Mouse (Mus musculus) liver, adult 2 months (tissue): Measurements from ENCODE around the gene Aldh5a1. TPM values are rescaled to one million over a fixed set of nuclear protein-coding genes. Genes with fewer than 3 reads are reported as not detected.

Experiments
- DNase-seq: peaks from one replicate; pipeline ENCODE4 v3.0.0-alpha.2; 2011; ENCODE audit warnings: low read depth, low spot score; ENCODE audit errors: extremely low read depth
- H3K27ac ChIP-seq: fragments of 200-500 bp; replicated peaks from 2 replicates; pipeline ENCODE4 v1.5.1; 2012; ENCODE audit warnings: low read depth, mild to moderate bottlenecking, control low read depth, inconsistent platforms, low read length; ENCODE audit not compliant: insufficient read depth
- H3K27me3 ChIP-seq: fragments of 200-500 bp; 2 replicates; pipeline ENCODE4 v1.6.1; 2012; ENCODE audit warnings: mild to moderate bottlenecking, moderate library complexity, low read length, inconsistent platforms; ENCODE audit not compliant: control insufficient read depth, insufficient read depth
- H3K36me3 ChIP-seq: fragments of 200-500 bp; 2 replicates; pipeline ENCODE4 v1.6.1; 2012; ENCODE audit warnings: low read length, inconsistent platforms; ENCODE audit not compliant: control insufficient read depth, insufficient read depth
- H3K4me1 ChIP-seq: fragments of 200-500 bp; 2 replicates; pipeline ENCODE4 v1.6.1; 2011; ENCODE audit warnings: low read length; ENCODE audit not compliant: control insufficient read depth, insufficient read depth
- H3K4me3 ChIP-seq: fragments of 200-500 bp; 2 replicates; pipeline ENCODE4 v1.5.1; 2011; ENCODE audit warnings: low read depth, mild to moderate bottlenecking, control low read depth, low read length, moderate library complexity; ENCODE audit not compliant: insufficient read depth
- H3K79me2 ChIP-seq: fragments of 200-500 bp; 2 replicates; pipeline ENCODE4 v1.6.1; 2012; ENCODE audit warnings: inconsistent platforms, mild to moderate bottlenecking, low read length, moderate library complexity; ENCODE audit not compliant: control insufficient read depth, insufficient read depth
- H3K9ac ChIP-seq: fragments of 200-500 bp; 2 replicates; pipeline ENCODE4 v1.6.1; 2012; ENCODE audit warnings: low read depth, mild to moderate bottlenecking, control low read depth, inconsistent platforms, low read length
- CTCF ChIP-seq: fragments of 200-500 bp; IDR thresholded peaks from 2 replicates; pipeline ENCODE4 v1.5.1; 2011; ENCODE audit warnings: low read depth, low read length, control low read depth
- POLR2A ChIP-seq: fragments of 200-500 bp; IDR thresholded peaks from 2 replicates; pipeline ENCODE4 v1.6.1; 2011; ENCODE audit warnings: low read length, control low read depth; ENCODE audit not compliant: insufficient read depth; ENCODE audit errors: extremely low read depth
- WGBS: fragments of 180-500 bp; shearing (Covaris S2); methylation state at CpG from one replicate; pipeline ENCODE4 v1.1.7; 2018; 5-methylcytosine and 5-hydroxymethylcytosine counted together
- polyA plus RNA-seq: library from polyadenylated mRNA; depleted of rRNA; stranded (reverse); fragments of >200 nt; gene quantifications from 2 replicates; pipeline ENCODE4 v1.2.3, GENCODE M21; 2012
- total RNA-seq: library from RNA; depleted of rRNA; stranded (reverse); fragments of >200 nt; gene quantifications from 2 replicates; pipeline ENCODE4 v1.2.3, GENCODE M21; 2014

Aldh5a1 gene
- total and polyA plus RNA-seq, 2 experiments: 15.0 to 15.2 TPM

DNA sequence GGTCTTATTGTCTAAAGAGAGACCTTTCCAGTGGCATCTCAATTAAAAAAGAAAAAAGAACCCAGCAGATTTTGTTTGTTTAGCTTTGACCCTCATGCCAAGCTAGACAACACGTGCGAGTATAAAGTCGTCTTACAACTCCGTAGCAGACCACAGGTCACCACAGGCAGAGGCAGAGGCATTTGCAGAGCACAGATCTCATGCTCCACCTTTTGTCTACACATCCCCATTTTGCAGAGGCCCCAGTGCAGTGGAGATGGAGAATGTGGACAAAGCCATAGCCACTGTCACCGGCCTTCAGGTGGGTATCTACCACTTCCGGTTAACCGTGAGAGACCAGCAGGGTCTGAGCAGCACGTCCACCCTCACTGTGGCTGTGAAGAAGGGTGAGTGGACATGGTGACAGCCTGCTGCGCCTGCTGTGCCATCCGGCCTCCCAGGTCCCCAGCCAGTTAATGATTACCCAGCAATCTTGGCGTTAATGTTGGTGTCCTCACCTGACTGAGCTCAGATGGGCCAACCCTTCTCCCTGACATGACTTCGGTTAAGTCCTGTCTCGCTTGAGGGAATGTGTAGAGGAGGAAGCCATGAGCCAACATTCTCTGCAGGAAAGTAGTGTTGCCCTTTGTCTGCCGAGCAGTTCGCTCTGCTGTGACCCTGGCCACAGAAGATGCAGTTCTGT is 58.0 kb downstream of the Aldh5a1 start:
- H3K4me1 ChIP-seq: peaks cover 11% of the 10 kb centered on the region
- H3K79me2 ChIP-seq: no peaks in the 10 kb centered on the region
- DNase-seq: peak; percentile 98
- no peaks in the 10 kb centered on the region for H3K27me3 ChIP-seq
- peak overlapping the region; percentile 87 for H3K27ac ChIP-seq
- H3K36me3 ChIP-seq: no peaks in the 10 kb centered on the region
- peak overlapping the region; percentile 62 for H3K9ac ChIP-seq
- no peak overlapping the region for H3K4me3 ChIP-seq
- no peak for TF ChIP-seq CTCF
- TF ChIP-seq POLR2A: 0 out of 2 replicates have a peak, but pooled peaks have one; percentile 26
- 30% methylated on average over 15 of the region's 15 CpGs for WGBS

DNA sequence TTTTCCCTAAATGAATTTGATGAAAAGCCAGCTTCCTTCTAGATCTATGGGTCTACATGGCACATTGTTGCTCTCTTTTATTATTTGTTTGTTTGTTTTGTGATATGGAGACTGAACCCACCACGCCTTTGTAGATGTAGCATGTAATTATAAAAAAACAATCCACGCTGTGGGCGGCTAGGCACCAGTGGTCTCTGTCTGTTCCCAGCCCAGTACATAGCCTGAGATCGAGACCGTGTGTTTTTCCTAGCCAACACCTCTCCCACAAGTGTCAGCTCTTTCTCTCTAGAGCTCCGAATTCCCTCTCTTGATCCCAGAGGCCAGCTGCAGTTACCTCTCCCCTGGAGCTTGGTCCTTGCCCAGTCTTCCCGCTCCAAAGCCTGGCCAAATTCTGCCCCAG is 69.2 kb downstream of the Aldh5a1 start:
- H3K27ac ChIP-seq: no peak overlapping the region
- WGBS: 99% methylated on average over 7 of the region's 7 CpGs
- H3K4me1 ChIP-seq: peaks cover 5% of the 10 kb centered on the region
- H3K4me3 ChIP-seq: no peak overlapping the region
- TF ChIP-seq POLR2A (no peak), CTCF (no peak)
- H3K9ac ChIP-seq: no peak overlapping the region
- no peak for DNase-seq
- no peaks in the 10 kb centered on the region for H3K79me2 ChIP-seq
- H3K36me3 ChIP-seq: no peaks in the 10 kb centered on the region
- H3K27me3 ChIP-seq: no peaks in the 10 kb centered on the region

DNA sequence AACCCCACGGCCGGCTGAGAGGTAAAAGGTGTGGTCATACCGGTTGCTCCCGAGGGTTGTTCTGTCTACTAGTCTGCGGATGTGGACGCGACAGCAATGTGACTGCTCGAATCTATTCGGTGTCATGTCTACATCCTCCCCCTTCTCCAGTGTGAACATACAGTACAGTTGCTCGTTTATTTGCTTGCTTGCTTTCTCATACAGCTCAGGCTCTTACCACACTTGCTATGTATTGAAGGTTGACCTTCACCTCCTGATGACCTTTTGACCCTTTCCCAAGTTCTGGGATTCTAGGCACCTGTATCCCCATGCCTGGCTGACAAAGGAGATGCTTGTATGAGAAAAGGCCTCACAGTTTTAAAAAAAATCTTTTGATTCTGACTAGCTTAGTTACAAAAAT is 69.7 kb downstream of the Aldh5a1 start:
- H3K36me3 ChIP-seq: no peaks in the 10 kb centered on the region

DNA sequence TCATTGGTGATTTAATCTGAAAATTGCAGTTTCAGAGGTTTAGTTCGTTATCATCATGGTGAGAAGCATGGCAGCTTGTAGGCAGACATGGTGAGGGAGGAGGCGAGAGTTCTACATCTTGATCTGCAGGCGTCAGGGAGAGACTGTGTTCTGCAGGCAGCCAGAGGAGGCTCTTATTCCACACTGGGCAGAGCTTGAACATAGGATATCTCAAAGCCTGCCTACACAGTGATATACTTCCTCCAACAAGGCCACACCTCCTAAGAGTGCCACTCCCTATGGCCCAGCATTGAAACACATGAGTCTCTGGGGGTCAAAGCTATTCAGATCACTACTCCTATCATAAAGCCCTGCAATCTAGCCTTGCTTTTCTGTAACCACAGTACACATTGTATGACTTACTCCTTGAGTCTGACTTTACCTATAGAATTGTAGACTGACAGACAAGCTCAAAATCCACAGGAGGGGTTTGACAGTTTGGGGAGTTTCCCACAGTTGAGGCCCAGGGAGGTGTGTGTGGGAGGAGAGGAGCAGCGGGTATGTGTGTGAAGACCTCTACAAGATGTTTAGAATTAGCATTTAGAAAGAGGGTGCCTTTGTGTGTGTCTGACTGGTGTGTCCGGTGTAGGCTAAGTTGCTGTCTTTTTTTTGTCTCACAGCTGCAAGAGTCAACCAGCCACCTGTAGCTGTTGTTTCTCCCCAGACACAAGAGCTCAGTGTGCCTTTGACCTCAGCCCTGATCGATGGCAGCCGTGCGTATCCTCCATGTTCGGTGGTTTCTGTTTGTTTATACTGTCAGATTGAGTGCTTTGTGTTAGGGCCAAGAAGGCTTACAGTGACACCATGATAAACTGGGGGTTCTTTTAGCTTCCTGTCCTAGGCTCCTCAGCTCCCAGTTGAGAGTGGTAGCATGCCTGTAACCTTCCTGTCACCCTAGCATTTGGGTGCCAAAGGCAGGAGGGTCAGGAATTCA is 70.7 kb downstream of the Aldh5a1 start:
- H3K27ac ChIP-seq: peak overlapping the region; percentile 65
- DNase-seq: peak; percentile 79
- no peak overlapping the region for H3K4me3 ChIP-seq
- WGBS: 42% methylated on average over 9 of the region's 9 CpGs
- TF ChIP-seq CTCF (no peak), POLR2A (no peak)
- H3K27me3 ChIP-seq: no peaks in the 10 kb centered on the region
- H3K9ac ChIP-seq: no peak overlapping the region
- H3K36me3 ChIP-seq: no peaks in the 10 kb centered on the region
- no peaks in the 10 kb centered on the region for H3K79me2 ChIP-seq
- peaks cover 5% of the 10 kb centered on the region for H3K4me1 ChIP-seq

More for the DNA sequence above, 69.7 kb downstream of the Aldh5a1 start:
- H3K79me2 ChIP-seq: no peaks in the 10 kb centered on the region
- DNase-seq: no peak
- TF ChIP-seq CTCF: no peak
- no peak for TF ChIP-seq POLR2A
- H3K27ac ChIP-seq: no peak overlapping the region
- no peak overlapping the region for H3K4me3 ChIP-seq
- H3K4me1 ChIP-seq: peaks cover 5% of the 10 kb centered on the region
- 53% methylated on average over 10 of the region's 10 CpGs for WGBS
- H3K27me3 ChIP-seq: no peaks in the 10 kb centered on the region
- no peak overlapping the region for H3K9ac ChIP-seq

DNA sequence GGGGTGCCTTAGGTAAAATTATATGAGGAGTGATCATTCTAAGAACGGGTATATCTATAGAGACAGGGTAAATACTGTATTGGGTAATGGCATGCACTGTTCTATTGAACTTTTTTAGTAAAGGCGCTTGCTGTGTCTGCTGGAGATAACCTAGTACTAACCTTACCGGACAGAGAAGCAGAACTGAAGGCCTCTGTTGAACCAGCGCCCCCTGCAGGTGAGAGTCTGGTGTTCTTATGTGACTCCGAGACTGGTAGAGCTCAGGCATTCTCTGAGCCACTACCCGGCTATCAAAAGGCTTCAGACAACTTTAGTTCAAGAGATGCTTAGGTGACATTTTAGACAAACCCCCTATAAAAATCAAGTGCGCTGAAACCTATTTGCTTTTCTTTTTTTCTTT is 74.9 kb downstream of the Aldh5a1 start:
- H3K36me3 ChIP-seq: no peaks in the 10 kb centered on the region
- no peak for TF ChIP-seq POLR2A
- TF ChIP-seq CTCF: peak; percentile 69
- H3K27me3 ChIP-seq: no peaks in the 10 kb centered on the region
- no peaks in the 10 kb centered on the region for H3K79me2 ChIP-seq
- H3K4me1 ChIP-seq: peaks cover 5% of the 10 kb centered on the region
- DNase-seq: peak; percentile 72
- H3K9ac ChIP-seq: no peak overlapping the region
- no peak overlapping the region for H3K27ac ChIP-seq
- 25% methylated on average over 7 of the region's 7 CpGs for WGBS
- no peak overlapping the region for H3K4me3 ChIP-seq

DNA sequence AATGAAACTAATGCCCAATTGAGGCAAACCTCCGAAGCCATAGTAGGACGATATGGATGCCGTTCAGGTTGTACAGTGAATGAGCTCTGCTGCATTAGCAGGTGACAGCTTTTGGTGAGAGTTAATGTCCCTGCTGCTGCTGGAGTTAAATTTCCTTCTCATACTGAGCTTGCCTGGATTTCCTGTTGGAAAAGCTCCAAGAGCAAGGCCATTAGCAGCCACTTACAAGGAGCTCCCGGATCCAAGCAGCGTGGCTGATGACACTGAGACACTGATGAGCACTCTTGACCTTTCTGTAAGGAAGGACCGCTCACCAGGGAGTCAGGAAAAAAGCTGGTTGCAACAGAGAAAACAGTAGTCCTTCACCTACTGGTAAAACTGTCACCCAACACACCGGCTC is 75.4 kb downstream of the Aldh5a1 start:
- Histone ChIP-seq H3K27ac (no peak overlapping the region), H3K9ac (no peak overlapping the region), H3K79me2 (no peaks in the 10 kb centered on the region), H3K4me3 (no peak overlapping the region), H3K4me1 (peaks cover 3% of the 10 kb centered on the region; the same call in 1 of the 2 replicates), H3K36me3 (no peaks in the 10 kb centered on the region), H3K27me3 (no peaks in the 10 kb centered on the region)
- WGBS: 78% methylated on average over 7 of the region's 7 CpGs
- no peak for DNase-seq
- TF ChIP-seq CTCF (no peak), POLR2A (no peak)
